Mouse (Mus musculus) stomach, embryonic 15.5 days (tissue): ENCODE data around the gene Creg2. TPM values are rescaled to one million over a fixed set of nuclear protein-coding genes. Genes with fewer than 3 reads are reported as not detected.

ENCODE experiments used
- polyA plus RNA-seq: library from polyadenylated mRNA; unstranded; fragments of >200 nt; fragmentation: Nextera tagmentation; extraction: Ambion mirVana; gene quantifications from 2 replicates; pipeline ENCODE4 v1.2.1, GENCODE M21; 2015

The Creg2 gene
- polyA plus RNA-seq, 1 experiment from 2014 or later, result 0.45 TPM

Other genes with a start within 250 kb of the Creg2 start
- gene Tbc1d8, start 172.7 kb downstream of the Creg2 start, polyA plus RNA-seq, result 11.7 and 12.5 TPM in 2 replicates
- 20.3 and 22.3 TPM in 2 replicates for gene Cnot11, start 116.5 kb downstream of the Creg2 start, polyA plus RNA-seq
- gene Rnf149, start 74.1 kb downstream of the Creg2 start, polyA plus RNA-seq, result 35.1 and 35.4 TPM in 2 replicates
- 0.08 and 0.22 TPM in 2 replicates for gene Rfx8, start 69.5 kb upstream of the Creg2 start, polyA plus RNA-seq
- gene Gm3646, start 153.9 kb upstream of the Creg2 start, polyA plus RNA-seq, result 0.63 TPM in 1 of 2 replicates, not detected in the other
- 30.7 and 31.9 TPM in 2 replicates for gene Map4k4, start 249.4 kb upstream of the Creg2 start, polyA plus RNA-seq